Mouse (Mus musculus) stomach, adult 2 months (tissue): ENCODE results near the gene Klra17. TPM values are rescaled to one million over a fixed set of nuclear protein-coding genes. Genes with fewer than 3 reads are reported as not detected.

ENCODE experiments used
- polyA plus RNA-seq: library from polyadenylated mRNA; depleted of rRNA; stranded (reverse); fragments of >200 nt; gene quantifications from 2 replicates; pipeline ENCODE4 v1.2.3, GENCODE M21; 2012; rRNA removed

The Klra17 gene
- polyA plus RNA-seq, result not detected in 2 replicates

GRCm38 (mm10) chr6:129876549-129876948, at the start of gene Klra17:
TSS of gene Klra17 (minus strand) at chr6:129876672.

DNA sequence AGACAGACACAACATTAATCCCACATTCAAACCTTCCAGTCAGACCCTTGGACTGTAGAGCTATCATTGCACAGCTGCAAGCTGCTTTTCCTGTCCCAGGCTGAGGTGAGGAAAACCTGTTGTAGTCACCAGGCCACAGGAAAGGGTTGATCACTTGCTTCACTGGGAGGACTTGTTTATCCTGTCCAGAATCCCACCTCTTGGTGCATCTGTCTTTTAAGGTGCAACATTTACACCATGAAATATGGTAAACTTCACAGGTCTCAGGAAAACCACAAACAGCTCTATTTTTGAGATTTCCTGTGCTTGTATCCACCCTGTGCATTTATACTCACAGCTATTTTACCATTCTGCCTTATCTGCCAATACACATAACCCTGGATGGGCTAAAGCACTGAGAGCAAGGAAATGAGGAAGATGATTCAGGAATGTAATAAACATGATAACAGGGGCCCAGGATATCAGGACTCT, 41.0 kb upstream of the Klra17 start, which contains the start of gene Klra5:
TSS of gene Klra5 (minus strand) at position 175 of the 471 bp plus-strand sequence.

DNA sequence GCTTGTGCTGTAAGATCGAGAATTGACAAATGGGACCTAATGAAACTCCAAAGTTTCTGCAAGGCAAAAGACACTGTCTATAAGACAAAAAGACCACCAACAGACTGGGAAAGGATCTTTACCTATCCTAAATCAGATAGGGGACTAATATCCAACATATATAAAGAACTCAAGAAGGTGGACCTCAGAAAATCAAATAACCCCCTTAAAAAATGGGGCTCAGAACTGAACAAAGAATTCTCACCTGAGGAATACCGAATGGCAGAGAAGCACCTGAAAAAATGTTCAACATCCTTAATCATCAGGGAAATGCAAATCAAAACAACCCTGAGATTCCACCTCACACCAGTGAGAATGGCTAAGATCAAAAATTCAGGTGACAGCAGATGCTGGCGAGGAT, 14.1 kb downstream of the Klra17 start, which contains the start of gene Gm17631:
TSS of gene Gm17631 (plus strand) at position 301 of the 400 bp plus-strand sequence.

GRCm38 (mm10) chr6:129784170-129784569, 92.3 kb downstream of the Klra17 start, which contains the start of gene Gm156:
TSS of gene Gm156 (minus strand) at chr6:129784270.

Other genes starting within 250 kb of the Klra17 start
- gene Klrc3, start 233.3 kb downstream of the Klra17 start, polyA plus RNA-seq, result not detected in 2 replicates
- gene Klrc2, start 216.0 kb downstream of the Klra17 start, polyA plus RNA-seq, result not detected in 2 replicates
- gene Klrc1, start 197.7 kb downstream of the Klra17 start, polyA plus RNA-seq, result not detected in 2 replicates
- gene Klri1, start 159.5 kb downstream of the Klra17 start, polyA plus RNA-seq, result not detected in 2 replicates
- not detected in 2 replicates for gene Klri2, start 136.2 kb downstream of the Klra17 start, polyA plus RNA-seq
- gene Gm156, start 92.4 kb downstream of the Klra17 start, polyA plus RNA-seq, result not detected in 2 replicates
- not detected in 2 replicates for gene Gm17631, start 14.0 kb downstream of the Klra17 start, polyA plus RNA-seq
- gene Klra5, start 41.0 kb upstream of the Klra17 start, polyA plus RNA-seq, result not detected in 2 replicates
- gene Klra6, start 150.3 kb upstream of the Klra17 start, polyA plus RNA-seq, result not detected in 2 replicates
- not detected in 2 replicates for gene Klra4, start 190.6 kb upstream of the Klra17 start, polyA plus RNA-seq